Mouse (Mus musculus) left cerebral cortex, postnatal 36 days (tissue): ENCODE results near the gene Vars. TPM values are rescaled to one million over a fixed set of nuclear protein-coding genes. Genes with fewer than 3 reads are reported as not detected.
A peak's percentile ranks its signal among the peaks of the same experiment; 100 is the strongest.
"Not testable (repeated sequence)": the region's sequence is repeated elsewhere in the genome, so short reads cannot be mapped to it uniquely, and the experiment has no call there.

Experiments
- DNase-seq, 2 experiments: peaks; one replicate each; pipeline ENCODE4 v3.0.0; 2021 to 2022; ENCODE audit warnings: low spot score in 2 of 2, mixed read lengths in 1 of 2
- intact Hi-C: fragments of 180-260 bp; cut with DNase I; formaldehyde crosslinking; loops from one replicate; pipeline ENCODE4 v1.15.1; 2025
- total RNA-seq, 2 experiments: library from RNA; stranded (reverse); gene quantifications; 2 replicates each; pipeline ENCODE4 v1.2.3; 2021

The Vars gene
- total RNA-seq, 2 experiments from 2014 or later, result 38.2 to 47.2 TPM

GRCm38 (mm10) chr17:34999871-35000716 is 693 bp upstream of the Vars start:
- intact Hi-C loops, result loop anchor here (10.0 kb wide), 1 partner anchor 235 kb away; the partner anchor contains the start of genes Atp6v1g2 and Nfkbil1
- not testable (repeated sequence) for DNase-seq

GRCm38 (mm10) chr17:35001452-35002152 is 815 bp downstream of the Vars start:
- intact Hi-C loops, result loop anchor here (10.0 kb wide), 1 partner anchor 233 kb away; the partner anchor contains the start of genes Atp6v1g2 and Nfkbil1
- peak in 1 of 2 experiments; percentile 30 for DNase-seq

GRCm38 (mm10) chr17:35002153-35002865 is 1.5 kb downstream of the Vars start:
- DNase-seq, result no peak
- intact Hi-C loops, result loop anchor here (10.0 kb wide), 1 partner anchor 232 kb away; the partner anchor contains the start of genes Atp6v1g2 and Nfkbil1

DNA sequence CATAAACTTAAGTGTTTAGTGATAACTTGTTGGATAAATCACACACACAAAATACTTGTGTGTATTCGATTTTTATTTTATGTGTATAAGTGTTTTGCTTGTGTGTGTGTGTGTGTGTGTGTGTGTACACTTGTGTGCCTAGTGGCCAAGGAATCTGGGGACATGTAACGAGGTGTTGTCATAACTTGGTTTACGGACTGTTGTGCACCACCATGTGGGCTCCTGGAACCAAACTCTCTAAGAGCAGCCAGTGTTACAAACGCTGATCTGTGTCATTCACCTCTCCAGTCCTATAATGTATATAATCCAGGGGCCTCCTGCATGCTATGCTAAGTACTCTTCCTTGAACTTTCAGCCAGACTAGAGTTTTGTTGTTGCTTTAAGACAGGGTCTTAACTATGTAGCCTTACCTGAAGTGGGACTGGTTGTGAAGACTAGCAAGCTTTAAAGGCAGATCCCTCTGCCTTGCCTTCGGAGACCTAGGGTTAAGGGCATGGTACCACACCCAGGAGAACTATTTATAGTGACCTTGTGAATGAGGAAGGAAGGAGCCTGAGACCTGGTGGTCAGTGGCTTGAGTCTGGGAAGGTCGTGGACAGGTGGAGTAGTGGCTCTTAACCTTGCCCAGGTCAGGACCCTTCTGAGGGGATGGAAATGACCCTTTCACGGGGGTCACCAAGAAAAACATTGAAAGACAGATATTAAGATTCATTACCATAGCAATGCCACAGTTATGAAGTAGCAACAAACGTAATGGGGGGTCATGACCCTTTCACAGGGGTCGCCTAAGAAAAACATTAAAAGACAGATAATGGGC is 2.4 kb downstream of the Vars start:
- intact Hi-C loops, result loop anchor here (10.0 kb wide), 1 partner anchor 232 kb away; the partner anchor contains the start of genes Atp6v1g2 and Nfkbil1
- no peak for DNase-seq

GRCm38 (mm10) chr17:35004075-35004717 is 3.4 kb downstream of the Vars start:
- DNase-seq, result no peak
- intact Hi-C loops, result loop anchor here (10.0 kb wide), 1 partner anchor 231 kb away; the partner anchor contains the start of genes Atp6v1g2 and Nfkbil1

DNA sequence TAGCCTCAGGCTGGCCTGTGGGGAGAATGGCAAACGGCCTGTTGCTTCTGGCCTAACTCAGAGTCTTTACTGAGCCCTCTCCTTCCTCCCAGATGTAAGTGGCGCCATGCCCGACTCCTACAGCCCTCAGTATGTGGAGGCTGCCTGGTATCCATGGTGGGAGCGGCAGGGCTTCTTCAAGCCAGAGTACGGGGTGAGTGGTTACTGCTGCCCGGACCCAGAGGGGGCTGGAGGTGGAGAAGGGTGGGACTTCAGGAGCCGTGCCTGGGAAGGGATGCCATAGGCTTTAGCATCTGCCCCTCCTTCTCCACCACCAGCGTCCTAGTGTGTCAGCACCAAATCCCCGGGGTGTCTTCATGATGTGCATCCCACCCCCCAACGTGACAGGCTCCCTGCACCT is 4.4 kb downstream of the Vars start:
- intact Hi-C loops, result loop anchor here (10.0 kb wide), 1 partner anchor 230 kb away; the partner anchor contains the start of genes Atp6v1g2 and Nfkbil1
- DNase-seq, result no peak

GRCm38 (mm10) chr17:35005902-35006301 is 5.1 kb downstream of the Vars start:
- DNase-seq, result not testable (repeated sequence)
- intact Hi-C loops, result loop anchor here (10.0 kb wide), 1 partner anchor 229 kb away; the partner anchor contains the start of genes Atp6v1g2 and Nfkbil1

DNA sequence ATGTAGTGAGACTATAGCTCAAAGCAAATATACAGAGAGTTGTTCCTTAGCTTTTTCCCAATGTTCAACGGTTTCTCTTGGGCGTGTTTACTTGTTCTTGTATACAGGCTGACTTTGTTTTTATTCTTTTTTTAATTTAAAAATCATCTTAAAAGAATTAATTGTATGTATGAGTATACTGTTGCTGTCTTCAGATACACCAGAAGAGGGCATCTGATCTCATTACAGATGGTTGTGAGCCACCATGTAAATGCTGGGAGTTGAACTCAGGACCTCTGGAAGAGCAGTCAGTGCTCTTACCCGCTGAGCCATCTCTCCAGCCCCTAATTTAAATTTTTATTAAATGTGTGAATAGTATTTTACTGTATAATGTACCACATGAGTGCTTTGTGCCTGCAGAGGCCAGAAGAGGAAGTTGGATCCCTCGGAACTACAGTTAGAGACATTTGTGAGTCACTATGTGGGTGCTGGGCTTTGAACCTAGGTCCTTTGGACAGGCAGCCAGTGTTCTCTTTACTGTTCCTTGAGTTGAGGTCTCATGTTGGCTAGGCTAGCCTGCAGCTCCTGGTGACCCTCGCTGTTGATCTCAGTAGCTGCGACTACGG is 6.7 kb downstream of the Vars start:
- intact Hi-C loops, result loop anchor here (10.0 kb wide), 1 partner anchor 227 kb away; the partner anchor contains the start of genes Atp6v1g2 and Nfkbil1
- no peak for DNase-seq

GRCm38 (mm10) chr17:35009586-35009985 is 8.8 kb downstream of the Vars start:
- no peak for DNase-seq
- intact Hi-C loops, result loop anchor here (10.0 kb wide), 1 partner anchor 225 kb away; the partner anchor contains the start of genes Atp6v1g2 and Nfkbil1

- no peak for DNase-seq
- intact Hi-C loops, result no loop called here
Measured at GRCm38 (mm10) chr17:35011440-35011839, 10.7 kb downstream of the Vars start.

DNA sequence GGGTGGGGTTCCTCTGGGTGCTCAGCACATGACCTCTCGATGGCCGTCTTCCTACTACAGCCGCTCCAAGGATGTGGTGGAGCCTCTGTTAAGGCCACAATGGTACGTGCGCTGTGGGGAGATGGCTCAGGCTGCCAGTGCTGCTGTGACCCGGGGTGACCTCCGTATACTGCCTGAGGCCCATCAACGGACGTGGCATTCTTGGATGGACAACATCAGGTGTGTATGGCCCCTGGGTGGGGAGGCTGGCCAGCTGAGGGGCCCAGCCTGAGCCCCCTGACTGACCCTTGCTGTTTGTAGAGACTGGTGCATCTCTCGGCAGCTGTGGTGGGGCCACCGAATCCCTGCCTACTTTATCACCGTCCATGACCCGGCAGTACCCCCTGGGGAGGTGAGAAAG is 11.6 kb downstream of the Vars start:
- intact Hi-C loops, result no loop called here

DNA sequence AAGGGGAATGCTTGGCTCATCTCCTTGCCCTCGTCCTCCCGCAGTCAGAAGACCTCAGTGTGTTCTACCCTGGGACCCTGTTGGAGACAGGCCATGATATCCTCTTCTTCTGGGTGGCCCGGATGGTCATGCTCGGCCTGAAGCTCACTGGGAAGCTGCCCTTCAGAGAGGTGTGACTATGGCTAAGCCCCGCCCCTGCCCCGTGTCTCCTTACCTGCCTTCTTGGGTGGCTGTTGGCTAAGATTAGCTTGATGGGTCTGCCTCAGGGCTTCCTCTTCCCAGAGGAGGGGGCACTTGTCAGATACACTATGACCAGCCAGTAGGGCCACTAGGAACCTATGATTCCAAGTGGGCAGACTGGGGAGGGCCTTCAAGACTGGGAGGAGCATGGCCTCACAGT is 12.4 kb downstream of the Vars start:
- no peak for DNase-seq
- intact Hi-C loops, result no loop called here

More for the DNA sequence above, 11.6 kb downstream of the Vars start:
- no peak for DNase-seq

GRCm38 (mm10) chr17:35015296-35015695 is 14.5 kb downstream of the Vars start:
- intact Hi-C loops, result no loop called here
- DNase-seq, result no peak

- no peak for DNase-seq
Measured at GRCm38 (mm10) chr17:35016376-35016775, 15.6 kb downstream of the Vars start, which contains the start of gene Vwa7. Vwa7 (plus strand) TSS chr17:35016579.

DNA sequence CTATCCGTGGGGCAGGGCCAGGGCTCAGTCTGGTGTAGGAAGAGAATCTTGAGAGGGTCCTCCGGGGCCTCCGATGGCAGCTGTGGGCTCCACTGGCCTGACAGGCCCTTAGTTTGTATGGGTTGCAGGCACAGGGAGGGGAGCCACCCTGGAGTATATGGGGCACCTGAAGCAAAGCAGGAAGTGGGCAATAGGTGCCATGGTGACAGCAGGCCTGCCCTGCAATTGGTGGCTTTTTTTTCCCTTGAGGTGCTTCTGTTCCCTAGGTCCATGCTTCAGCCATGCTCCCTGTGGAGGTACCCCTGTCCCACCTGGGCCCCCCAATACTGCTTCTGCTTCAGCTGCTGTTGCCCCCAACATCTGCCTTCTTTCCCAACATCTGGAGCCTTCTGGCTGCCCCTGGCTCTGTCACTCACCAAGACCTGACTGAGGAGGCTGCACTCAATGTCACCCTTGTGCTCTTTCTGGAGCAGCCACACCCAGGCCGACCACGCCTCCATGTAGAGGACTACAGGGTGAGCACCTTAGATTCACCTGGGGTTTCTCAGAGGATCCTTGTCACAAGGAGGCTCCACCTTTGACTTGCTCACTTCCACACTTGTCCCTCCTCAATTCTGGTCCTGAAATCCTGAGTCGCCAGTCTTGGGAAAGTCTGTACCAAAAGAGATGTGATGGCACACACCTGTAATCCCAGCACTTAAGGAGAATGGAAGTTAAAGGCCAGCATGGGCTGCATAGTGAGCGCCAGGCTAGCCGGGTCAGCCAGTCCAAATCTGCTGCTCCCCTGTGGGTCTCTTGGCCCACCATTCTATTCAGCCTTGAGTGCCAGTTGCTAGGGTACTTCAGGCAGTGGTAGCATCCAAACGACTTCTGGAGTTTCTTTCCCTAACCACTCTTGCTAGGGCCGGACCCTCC is 16.3 kb downstream of the Vars start:
- intact Hi-C loops, result no loop called here

More at GRCm38 (mm10) chr17:35016376-35016775, 15.6 kb downstream of the Vars start, which contains the start of gene Vwa7:
- intact Hi-C loops, result no loop called here

DNA sequence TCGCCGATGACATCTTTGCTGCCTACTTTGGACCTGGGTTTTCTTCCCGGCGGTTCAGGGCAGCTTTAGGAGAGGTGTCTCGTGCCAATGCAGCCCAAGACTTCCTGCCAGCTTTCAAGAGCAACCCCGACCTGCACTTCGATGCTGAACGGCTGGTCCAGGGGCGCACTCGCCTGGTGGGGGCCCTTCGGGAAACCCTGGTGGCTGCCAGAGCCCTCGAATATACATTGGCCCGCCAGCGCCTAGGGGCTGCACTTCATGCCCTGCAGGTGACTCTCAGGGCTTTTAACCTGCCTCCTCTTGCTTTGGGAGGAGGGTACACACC is 16.9 kb downstream of the Vars start:
- intact Hi-C loops, result no loop called here
- no peak for DNase-seq

More for the DNA sequence above, 16.3 kb downstream of the Vars start:
- no peak for DNase-seq

DNA sequence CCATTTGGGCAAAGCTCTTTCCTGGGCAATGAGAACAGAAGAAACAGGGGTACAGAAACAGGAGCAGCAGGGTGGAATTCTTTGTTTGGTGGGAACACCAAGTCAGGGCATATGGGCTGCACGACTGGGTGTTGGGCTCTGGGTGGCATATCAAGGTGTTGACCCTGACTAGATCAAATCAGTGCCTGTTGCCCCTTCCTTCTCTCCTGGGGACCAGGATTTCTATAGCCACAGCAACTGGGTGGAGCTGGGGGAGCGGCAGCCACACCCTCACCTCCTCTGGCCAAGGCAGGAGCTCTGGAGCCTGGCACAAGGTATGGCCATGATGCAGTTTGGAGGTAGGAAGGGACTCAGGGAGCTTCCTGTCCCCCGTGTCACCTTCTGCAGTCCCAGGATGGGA is 17.4 kb downstream of the Vars start:
- no peak for DNase-seq
- intact Hi-C loops, result no loop called here
